Mouse (Mus musculus): ENCODE data around the gene Klk1b1.

DNA sequence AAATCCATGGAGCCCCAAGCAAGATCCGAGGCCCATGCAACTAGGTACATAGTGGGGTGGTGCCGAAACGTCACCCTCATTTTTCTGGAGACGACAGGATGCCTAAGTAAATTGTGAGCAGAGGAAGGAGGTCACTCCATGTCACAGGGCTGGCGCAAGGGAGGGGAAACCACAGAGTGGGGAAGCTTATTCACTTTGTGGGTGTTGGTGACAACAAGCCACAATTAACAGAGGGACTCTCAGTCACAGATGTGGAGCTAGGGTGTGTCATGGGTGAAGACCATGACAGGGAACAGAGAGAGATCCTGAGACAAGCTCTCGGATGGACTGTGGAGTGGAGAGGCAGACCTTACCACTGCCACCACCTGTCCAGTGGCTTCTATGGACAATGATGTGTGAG lies 45.5 kb upstream of the Klk1b1 start:
- TF ChIP-seq POLR2A (IDR thresholded peaks at IDR 0.05; ENCODE audit: low read depth, low read length) (no peak), MYC (IDR thresholded peaks at IDR 0.05; ENCODE audit: low read depth, low read length) (no peak), CTCF (conservative IDR thresholded peaks at IDR 0.05 in 1 of 2, IDR thresholded peaks at IDR 0.05 in 1 of 2; ENCODE audit: low read depth in 2 of 2, low read length in 2 of 2) (no peak), EP300 (IDR thresholded peaks at IDR 0.05; ENCODE audit: low read length) (no peak), JUND (conservative IDR thresholded peaks at IDR 0.05; ENCODE audit: low read depth, low read length) (no peak), MAZ (IDR thresholded peaks at IDR 0.05; ENCODE audit: low read depth, low read length) (no peak), MAFK (IDR thresholded peaks at IDR 0.05; ENCODE audit: insufficient replicate concordance, low read length) (no peak), TCF12 (IDR thresholded peaks at IDR 0.05; ENCODE audit: low read depth, low read length) (no peak), USF2 (conservative IDR thresholded peaks at IDR 0.05; ENCODE audit: low read depth, low read length) (no peak), TBP (conservative IDR thresholded peaks at IDR 0.05; ENCODE audit: low read depth, low read length) (no peak), MEF2A (IDR thresholded peaks at IDR 0.05; ENCODE audit: borderline replicate concordance, low read depth, low read length) (no peak), NRF1 (IDR thresholded peaks at IDR 0.05; ENCODE audit: low read depth, low read length) (no peak), CHD1 (IDR thresholded peaks at IDR 0.05; ENCODE audit: low read depth, low read length) (no peak), RCOR1 (conservative IDR thresholded peaks at IDR 0.05; ENCODE audit: low read depth, low read length) (no peak)

All from CH12.LX (cell line).